Mouse (Mus musculus): ENCODE data around the gene Cdk17.

GRCm38 (mm10) chr10:93253156-93253555 lies 92.5 kb downstream of the Cdk17 start:
- TF ChIP-seq GATA1 (IDR thresholded peaks at IDR 0.05; ENCODE audit: borderline replicate concordance, low read length), result no peak
- TF ChIP-seq FLI1 (IDR thresholded peaks at IDR 0.05; ENCODE audit: low read length), result no peak
